Mouse (Mus musculus) cerebellum, adult (tissue): ENCODE measurements around the gene Mrpl45.
"Not testable (repeated sequence)": the region's sequence is repeated elsewhere in the genome, so short reads cannot be mapped to it uniquely, and the experiment has no call there.

ENCODE experiments used
- ATAC-seq: cut with Nextera tagmentation; 2 replicates; pipeline ENCODE4 v1.9.2; 2017; ENCODE audit warnings: mild to moderate bottlenecking, moderate library complexity, mixed read lengths; ENCODE audit not compliant: insufficient number of reproducible peaks, low FRiP score, low TSS enrichment

Gene Mrpl45

DNA sequence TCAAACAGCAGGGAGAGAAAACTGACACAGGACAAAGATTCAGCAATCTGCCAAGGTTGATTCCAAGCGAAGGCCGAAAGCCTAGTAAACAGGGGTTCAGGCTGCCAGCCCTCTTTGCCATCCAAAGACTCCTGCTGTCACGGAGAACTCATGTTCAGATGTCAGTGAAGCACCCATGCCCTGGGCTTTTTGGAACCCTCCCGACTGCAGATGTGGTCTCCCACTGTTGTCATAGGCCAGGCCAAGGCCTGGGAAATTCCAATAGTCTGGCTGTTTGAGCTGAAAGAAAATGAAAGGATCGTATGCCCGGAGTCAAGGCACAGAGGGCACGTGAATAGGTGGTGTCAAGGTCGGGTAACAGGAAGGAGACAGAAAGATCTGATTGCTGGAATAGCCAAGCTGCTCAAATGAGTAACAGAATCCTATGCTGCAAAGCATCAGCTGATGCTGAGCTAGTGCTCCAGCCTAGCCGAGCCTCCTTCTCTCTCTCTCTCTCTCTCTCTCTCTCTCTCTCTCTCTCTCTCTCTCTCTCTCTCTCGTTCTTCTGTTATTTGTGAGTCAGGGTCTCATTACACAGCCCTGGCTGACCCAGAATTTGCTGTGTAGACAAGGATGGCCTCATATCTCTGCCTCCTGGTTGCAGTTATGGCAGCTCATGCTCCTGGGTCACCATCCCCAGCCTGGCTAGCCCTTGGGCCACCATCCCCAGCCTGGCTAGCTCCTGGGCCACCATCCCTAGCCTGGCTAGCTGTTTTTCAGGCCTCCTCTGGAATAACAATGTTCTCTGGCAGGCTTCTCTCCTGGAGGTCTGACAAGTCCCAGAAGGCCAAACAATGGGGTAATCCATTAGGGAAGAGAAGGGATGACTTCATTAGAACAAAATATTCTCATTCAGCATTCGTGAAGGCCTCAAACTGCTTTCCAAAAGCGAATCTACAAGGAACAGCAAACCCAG is 26.0 kb upstream of the Mrpl45 start:
- ATAC-seq: no peak

GRCm38 (mm10) chr11:97292731-97293130 is 22.8 kb upstream of the Mrpl45 start:
- ATAC-seq: no peak

- ATAC-seq: no peak
Measured at GRCm38 (mm10) chr11:97296542-97296941, 19.0 kb upstream of the Mrpl45 start.

- ATAC-seq: no peak
Measured at GRCm38 (mm10) chr11:97299939-97300338, 15.6 kb upstream of the Mrpl45 start.

DNA sequence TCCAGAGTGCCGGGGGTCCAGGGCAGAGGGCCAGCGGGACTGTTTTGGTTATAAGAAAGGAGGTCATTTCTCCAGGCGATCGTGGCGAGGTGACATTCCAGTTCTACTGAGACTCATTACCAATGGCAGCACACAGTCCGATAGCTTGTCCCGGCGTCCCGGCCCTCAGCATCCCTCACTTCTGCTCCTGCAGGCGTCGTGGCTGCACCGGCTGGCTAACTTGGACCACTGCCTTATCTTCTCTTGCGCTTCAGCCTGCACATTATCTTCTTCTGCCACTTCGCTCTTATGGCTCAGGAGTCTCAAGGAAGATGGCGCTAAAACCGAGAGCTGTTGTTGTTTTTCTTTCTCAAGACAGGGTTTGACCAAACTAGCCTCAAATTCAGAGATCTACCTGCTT is 14.1 kb upstream of the Mrpl45 start:
- no peak for ATAC-seq

DNA sequence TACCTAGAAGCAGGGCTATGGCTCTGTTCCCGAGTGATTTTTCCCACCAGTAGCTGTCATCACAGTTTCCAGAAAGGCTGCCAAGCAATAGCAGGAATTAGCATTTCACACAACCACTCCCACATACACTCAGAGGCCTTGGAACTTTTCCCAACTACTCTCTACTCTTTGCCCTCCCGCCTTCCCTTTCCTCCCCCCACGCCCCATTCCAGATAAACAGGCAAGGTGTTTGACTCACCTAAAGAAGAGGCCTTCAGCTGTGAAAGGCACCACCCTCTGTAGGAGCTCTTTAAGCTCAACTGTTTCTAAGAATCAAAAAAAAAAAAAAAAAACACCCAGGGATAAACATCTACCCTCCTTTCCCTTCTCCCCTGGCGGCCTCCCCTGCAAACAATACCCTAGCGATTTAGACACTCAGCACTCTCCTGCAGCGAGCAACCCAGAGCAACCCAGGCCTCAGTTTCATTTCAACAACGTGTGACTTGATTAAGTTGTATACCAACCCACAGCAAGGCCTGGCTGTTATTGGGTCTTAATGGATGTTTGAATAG is 13.2 kb upstream of the Mrpl45 start:
- ATAC-seq: no peak

- no peak for ATAC-seq
Measured at GRCm38 (mm10) chr11:97304631-97305030, 10.9 kb upstream of the Mrpl45 start.

GRCm38 (mm10) chr11:97307294-97308069 is 8.0 kb upstream of the Mrpl45 start:
- no peak for ATAC-seq

DNA sequence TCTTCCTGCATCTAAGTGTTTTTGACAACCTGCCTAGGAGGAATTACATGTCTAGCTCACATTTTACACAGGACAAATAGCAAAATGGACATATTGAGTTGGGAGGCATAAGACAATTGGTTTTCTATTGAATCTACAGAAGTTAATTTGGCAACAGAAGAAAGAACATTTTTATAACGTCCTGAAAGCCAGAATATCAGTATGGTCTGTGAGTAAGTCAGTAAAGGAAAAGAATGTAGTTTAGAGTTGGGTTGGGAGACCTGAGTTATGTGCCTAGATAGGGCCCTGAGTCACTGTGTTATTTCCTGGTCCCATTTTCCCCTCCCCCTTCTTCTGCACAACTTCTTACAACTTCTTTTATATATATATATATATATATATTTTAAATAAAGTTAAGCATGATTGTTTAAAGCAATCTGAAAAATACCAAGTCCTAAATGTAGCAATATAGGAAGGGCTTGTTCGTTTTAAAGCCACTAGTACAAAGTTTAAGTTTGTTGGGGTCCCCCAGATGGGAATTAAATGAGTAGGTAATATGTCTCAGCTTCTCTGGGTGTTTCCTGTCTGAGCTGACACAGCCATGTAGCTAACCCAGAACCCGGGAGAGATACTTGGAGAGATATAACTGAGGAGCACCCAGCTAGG is 6.6 kb upstream of the Mrpl45 start:
- no peak for ATAC-seq

GRCm38 (mm10) chr11:97309451-97309836 is 6.1 kb upstream of the Mrpl45 start:
- ATAC-seq: no peak

DNA sequence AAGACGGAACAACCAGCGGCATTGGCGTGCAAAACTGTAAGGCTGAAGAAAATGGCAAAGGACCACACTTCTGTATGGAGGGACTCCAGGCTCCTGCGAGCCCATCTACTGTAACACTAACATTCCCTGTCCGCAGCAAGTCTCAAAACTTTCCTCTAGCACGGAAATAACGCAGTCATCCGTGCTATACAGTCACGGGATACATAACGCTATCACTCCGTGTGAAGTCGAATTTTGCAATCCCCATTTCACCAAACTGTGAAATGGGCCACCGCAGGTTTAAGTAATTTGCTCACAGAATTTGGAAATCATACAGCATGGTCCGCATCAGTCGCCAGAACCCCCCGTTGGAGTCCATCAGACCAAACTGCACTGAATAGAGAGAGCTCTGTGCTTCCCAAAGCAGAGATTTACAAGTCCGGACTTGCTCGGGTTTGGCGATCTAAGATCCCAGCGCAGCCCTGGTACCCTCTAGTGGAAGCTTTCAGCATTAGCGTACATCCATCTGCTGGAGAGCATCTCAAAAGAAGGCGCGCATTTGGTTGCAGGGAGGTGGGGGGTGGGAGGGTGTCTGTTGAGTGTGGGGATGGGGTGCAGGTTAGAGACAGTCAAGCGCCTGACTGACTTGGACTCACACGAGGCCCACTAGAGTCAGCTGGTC is 5.5 kb upstream of the Mrpl45 start:
- ATAC-seq: peak; percentile 85; the same call in 1 of the 2 replicates

- ATAC-seq: no peak
Measured at GRCm38 (mm10) chr11:97310895-97311631, 4.5 kb upstream of the Mrpl45 start.

DNA sequence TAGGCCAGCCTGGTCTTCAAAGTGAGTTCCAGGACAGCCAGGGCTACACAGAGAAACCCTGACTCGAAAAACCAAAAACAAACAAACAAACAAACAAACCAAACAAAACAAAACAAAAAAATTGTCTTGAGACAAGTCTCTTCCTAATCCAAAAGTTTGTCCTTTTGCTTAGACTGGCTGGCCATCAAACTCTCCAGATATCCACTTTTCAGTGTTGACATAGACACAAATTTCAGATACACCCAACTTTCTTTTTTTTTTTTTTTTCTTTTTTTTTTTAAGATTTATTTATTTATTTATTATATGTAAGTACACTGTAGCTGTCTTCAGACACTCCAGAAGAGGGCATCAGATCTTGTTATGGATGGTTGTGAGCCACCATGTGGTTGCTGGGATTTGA is 2.6 kb upstream of the Mrpl45 start:
- not testable (repeated sequence) for ATAC-seq

DNA sequence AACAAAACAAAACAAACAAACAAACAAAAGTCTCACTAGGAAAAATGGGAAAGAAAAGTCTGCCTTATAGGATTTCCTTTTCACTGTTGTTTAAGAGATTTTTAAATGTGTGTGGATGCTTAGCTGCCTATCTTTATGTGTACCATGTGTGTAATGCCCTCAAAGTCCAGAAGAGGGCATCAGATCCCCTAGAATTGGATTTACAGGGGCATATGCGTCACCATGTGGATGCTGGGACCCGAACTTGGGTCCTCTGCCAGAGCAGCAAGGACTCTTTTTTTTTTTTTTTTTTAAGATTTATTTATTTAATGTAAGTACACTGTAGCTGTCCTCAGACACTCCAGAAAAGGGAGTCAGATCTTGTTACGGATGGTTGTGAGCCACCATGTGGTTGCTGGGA is 1.4 kb upstream of the Mrpl45 start:
- ATAC-seq: no peak

- no peak for ATAC-seq
Measured at GRCm38 (mm10) chr11:97314751-97315503, 589 bp upstream of the Mrpl45 start.

GRCm38 (mm10) chr11:97321197-97321596 is 5.7 kb downstream of the Mrpl45 start:
- no peak for ATAC-seq

DNA sequence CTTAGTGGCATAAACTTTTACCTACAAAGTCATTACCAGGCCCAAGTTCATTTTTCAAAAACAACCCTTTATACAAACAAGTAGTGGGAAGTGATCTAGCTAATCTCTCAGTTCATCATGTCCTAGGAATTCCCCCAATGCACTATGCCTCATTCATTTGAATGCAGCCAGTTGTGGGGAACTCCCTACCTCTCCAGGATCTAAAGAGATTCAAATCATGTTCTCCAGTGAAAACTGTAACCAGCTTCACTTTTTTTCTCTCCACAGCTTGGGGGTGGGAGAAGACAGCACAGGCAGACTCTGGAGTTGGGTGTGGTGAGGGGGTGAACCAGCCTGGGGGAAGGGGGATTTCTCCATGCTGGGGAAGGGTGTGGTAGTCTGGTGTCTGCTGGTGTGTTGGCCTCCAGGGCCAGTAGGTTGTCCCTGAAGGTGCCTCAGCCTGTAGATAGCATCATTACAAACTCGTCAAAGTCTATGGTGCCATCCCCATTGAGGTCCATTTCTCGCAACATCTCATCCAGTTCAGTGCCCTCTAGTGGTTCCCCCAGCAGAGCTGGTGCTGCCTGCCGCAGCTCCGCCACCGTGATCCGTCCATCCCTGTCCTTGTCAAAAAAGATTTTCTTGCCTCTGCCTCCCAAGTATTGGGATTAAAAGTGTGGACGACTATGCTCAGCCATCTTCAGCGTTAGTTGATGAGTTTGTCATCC is 6.5 kb downstream of the Mrpl45 start:
- not testable (repeated sequence) for ATAC-seq

- ATAC-seq: no peak
Measured at GRCm38 (mm10) chr11:97325224-97325623, 9.7 kb downstream of the Mrpl45 start.
